Mouse (Mus musculus): Measurements from ENCODE around the gene Cttnbp2nl. TPM values are rescaled to one million over a fixed set of nuclear protein-coding genes. Genes with fewer than 3 reads are reported as not detected.

Cttnbp2nl gene
- polyA plus RNA-seq, 1 experiment from 2014 or later: 34.5 TPM

DNA sequence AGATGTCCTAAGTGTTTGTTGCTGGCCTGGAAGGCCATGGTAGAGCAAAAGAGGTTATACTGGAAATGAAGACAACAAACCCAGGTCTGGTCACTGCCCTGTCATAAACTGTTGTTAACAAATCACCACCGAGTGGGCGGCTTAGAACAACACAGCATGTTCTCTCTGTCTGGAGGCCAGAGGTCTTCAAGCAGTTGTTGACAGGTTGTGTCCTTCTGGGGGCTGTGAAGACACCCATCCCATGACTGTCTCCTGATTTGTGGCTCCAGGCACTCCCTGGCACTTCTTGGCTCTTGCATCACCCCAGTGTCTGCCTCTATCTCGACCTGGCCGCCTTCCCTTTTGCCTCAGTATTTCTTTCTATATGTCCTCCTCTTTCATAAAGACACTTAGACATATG, 2.7 kb upstream of the Cttnbp2nl start:
- no peaks in the 10 kb centered on the region for H3K36me3 ChIP-seq
- no peak overlapping the region for H3K27ac ChIP-seq
- no peaks in the 10 kb centered on the region for H3K27me3 ChIP-seq
- H3K9ac ChIP-seq: no peak overlapping the region
- no peak for ATAC-seq (ENCODE audit: low FRiP score, low read depth)
- no peaks in the 10 kb centered on the region for H3K9me3 ChIP-seq
- peaks cover 39% of the 10 kb centered on the region for H3K4me1 ChIP-seq
- 68% methylated on average over 4 of the region's 4 CpGs for WGBS
- H3K4me2 ChIP-seq (replicated peaks): no peak overlapping the region
- H3K4me3 ChIP-seq: no peak overlapping the region

DNA sequence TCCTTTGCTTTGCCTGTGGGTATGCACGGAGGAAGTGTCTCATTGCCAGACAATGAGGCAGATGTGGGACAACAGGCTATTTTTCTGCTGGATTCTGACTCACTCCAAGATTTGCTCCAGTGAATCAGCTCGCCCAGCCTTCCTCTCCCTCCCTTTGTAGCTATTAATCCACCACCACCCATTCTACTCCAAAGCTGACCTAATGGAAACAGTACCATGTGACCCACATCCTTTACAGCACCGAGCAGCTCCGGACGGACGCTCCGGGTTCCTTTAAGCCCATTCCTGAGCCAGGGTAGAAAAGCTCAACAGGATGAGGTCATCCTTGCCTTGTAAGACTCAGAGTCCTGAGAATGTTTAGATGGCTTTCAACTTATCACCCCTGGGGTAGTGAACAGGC, 2.0 kb upstream of the Cttnbp2nl start:
- Histone ChIP-seq H3K27ac (no peak overlapping the region), H3K36me3 (no peaks in the 10 kb centered on the region), H3K4me1 (peaks cover 35% of the 10 kb centered on the region), H3K27me3 (no peaks in the 10 kb centered on the region), H3K4me2 (replicated peaks) (no peak overlapping the region), H3K9me3 (no peaks in the 10 kb centered on the region), H3K4me3 (no peak overlapping the region), H3K9ac (no peak overlapping the region)
- ATAC-seq (ENCODE audit: low FRiP score, low read depth): no peak
- 70% methylated on average over 7 of the region's 7 CpGs for WGBS

DNA sequence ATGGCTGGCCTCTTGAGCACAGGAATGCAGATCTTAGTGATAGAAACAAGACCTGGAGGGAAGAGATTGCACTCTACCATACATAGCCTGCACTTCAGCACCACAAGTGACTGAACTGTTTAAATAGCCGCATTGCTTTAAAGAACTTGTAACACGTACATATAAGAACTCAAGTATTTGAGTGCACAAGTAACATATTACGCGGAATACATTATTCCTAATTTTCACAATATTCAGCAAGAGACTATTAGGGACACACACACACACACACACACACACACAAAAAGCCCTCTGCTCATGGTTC, 704 bp upstream of the Cttnbp2nl start:
- Histone ChIP-seq H3K9me3 (no peaks in the 10 kb centered on the region), H3K4me2 (replicated peaks) (peak overlapping the region; percentile 69), H3K27ac (no peak overlapping the region; the same call in 1 of the 2 replicates), H3K36me3 (no peaks in the 10 kb centered on the region), H3K4me1 (peaks cover 35% of the 10 kb centered on the region), H3K9ac (peak overlapping the region; percentile 62; the same call in 1 of the 2 replicates), H3K27me3 (no peaks in the 10 kb centered on the region), H3K4me3 (peak overlapping the region; percentile 89)
- WGBS: 73% methylated on average over 4 of the region's 4 CpGs
- no peak for ATAC-seq (ENCODE audit: low FRiP score, low read depth)

DNA sequence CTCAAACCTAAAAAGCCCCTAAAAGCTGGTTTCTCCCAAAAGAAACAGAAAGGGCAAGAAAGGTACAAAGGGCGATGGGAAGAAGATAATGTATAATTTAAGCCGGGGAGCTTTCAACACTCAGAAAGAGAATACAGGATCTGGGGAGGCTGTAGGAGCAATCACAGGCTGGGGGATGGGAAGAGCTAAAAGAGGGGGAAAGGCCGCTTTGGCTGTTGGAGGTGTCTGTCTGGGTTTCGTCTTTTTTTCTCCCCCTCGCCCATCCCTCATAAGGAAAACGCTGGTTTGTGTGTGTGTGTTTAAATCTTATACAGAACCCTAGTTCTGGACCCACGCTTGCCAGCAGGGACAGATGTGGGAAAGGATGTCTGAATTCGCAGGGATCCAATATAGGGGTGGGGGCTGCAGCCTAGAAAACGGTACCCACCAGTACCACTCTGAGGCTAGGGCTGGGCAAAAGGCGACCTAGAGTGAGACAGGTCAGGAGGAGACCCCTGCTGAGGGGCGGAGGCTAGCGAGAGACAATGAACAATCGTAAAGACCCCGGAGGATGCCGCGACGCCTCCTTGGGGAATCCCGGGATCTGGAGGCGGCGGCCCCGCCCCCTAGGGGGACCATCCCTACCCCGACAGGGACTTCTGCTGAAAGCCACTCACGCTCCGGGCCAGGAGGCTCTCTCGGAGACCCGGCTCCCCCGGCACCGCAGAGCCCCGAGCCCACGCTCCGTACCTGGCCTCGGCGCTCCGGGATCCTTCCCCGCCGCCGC, 592 bp downstream of the Cttnbp2nl start:
- H3K27ac ChIP-seq: peak overlapping the region; percentile 73
- peak overlapping the region; percentile 69 for H3K4me2 ChIP-seq (replicated peaks)
- WGBS: under 1% methylated on average over 36 of the region's 37 CpGs
- H3K27me3 ChIP-seq: no peaks in the 10 kb centered on the region
- no peak; the same call in 1 of the 2 replicates for ATAC-seq (ENCODE audit: low FRiP score, low read depth)
- peak overlapping the region; percentile 92 for H3K9ac ChIP-seq
- peaks cover 43% of the 10 kb centered on the region for H3K4me1 ChIP-seq
- no peaks in the 10 kb centered on the region for H3K9me3 ChIP-seq
- peak overlapping the region; percentile 89 for H3K4me3 ChIP-seq
- no peaks in the 10 kb centered on the region for H3K36me3 ChIP-seq

DNA sequence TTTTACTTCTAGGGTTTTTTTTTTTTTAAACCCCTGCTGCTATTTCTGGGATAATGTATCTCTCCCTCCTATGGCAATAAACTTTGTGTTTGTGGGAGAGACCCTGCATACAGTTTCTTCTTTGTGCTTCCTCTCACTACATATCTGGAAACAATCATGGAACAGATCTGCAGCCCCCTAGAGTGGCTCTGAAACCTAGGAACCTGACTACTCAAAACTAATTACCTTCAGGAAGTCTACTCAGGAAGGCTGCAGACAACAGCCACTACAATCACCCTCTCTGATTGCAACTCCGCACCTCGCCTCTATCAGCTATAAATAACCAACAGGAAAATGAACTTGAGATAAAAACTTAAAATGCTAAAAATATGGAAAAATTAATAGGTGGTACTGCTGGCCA, 1.8 kb downstream of the Cttnbp2nl start:
- 20% methylated on average over 2 of the region's 2 CpGs for WGBS
- H3K9me3 ChIP-seq: no peaks in the 10 kb centered on the region
- H3K36me3 ChIP-seq: no peaks in the 10 kb centered on the region
- H3K4me3 ChIP-seq: peak overlapping the region; percentile 89
- no peak for ATAC-seq (ENCODE audit: low FRiP score, low read depth)
- no peaks in the 10 kb centered on the region for H3K27me3 ChIP-seq
- H3K9ac ChIP-seq: peak overlapping the region; percentile 92
- no peak overlapping the region for H3K27ac ChIP-seq
- H3K4me1 ChIP-seq: peaks cover 48% of the 10 kb centered on the region
- H3K4me2 ChIP-seq (replicated peaks): peak overlapping the region; percentile 69

DNA sequence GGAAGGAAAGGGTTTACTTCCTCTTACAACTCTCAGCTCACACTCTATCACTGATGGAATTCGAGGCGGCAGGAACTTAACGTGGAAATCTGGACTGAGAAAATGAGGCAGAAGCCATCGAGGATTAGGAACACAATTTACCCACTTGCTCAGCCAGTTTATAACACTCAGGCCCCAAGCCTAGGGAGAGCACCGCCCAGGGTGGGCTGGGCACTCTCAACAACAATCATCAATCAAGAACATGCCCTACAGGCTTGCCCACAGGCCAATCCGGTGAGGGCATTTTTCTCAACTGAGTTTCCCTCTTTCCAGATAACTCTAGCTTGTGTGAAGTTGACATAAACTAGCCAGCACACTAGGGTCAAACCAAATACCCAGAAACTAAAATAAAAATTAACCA, 3.1 kb downstream of the Cttnbp2nl start:
- H3K4me2 ChIP-seq (replicated peaks): no peak overlapping the region
- no peaks in the 10 kb centered on the region for H3K36me3 ChIP-seq
- WGBS: 60% methylated on average over 6 of the region's 6 CpGs
- H3K27me3 ChIP-seq: no peaks in the 10 kb centered on the region
- no peak overlapping the region for H3K4me3 ChIP-seq
- no peak overlapping the region for H3K9ac ChIP-seq
- no peak for ATAC-seq (ENCODE audit: low FRiP score, low read depth)
- no peaks in the 10 kb centered on the region for H3K9me3 ChIP-seq
- H3K27ac ChIP-seq: no peak overlapping the region
- H3K4me1 ChIP-seq: peaks cover 53% of the 10 kb centered on the region

DNA sequence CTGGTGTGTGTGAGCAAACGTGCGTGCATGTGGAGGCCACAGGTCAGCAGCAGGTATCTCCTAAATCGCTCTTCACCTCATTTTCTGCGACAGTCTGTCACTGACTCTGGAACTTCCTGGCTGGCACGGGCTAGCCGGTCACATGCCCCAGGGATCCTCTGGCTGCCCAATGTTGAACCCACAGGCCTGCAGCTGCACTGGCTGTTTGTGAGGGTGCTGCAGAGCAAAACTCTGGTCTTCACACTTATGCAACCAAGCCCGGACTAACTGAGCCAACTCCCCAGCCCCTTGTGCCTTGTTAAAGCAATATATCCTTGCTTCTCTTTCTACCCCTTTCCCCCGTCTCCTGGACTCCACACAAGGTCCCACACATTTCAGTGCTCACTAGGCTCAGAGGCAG, 5.3 kb downstream of the Cttnbp2nl start:
- H3K9ac ChIP-seq: 0 out of 2 replicates have a peak overlapping the region, but pooled peaks have one; percentile 4
- H3K4me2 ChIP-seq (replicated peaks): no peak overlapping the region
- H3K4me3 ChIP-seq: no peak overlapping the region
- H3K9me3 ChIP-seq: no peaks in the 10 kb centered on the region
- 47% methylated on average over 8 of the region's 8 CpGs for WGBS
- H3K27me3 ChIP-seq: no peaks in the 10 kb centered on the region
- H3K27ac ChIP-seq: peak overlapping the region; percentile 33; the same call in 1 of the 2 replicates
- H3K36me3 ChIP-seq: no peaks in the 10 kb centered on the region
- peaks cover 55% of the 10 kb centered on the region for H3K4me1 ChIP-seq
- no peak for ATAC-seq (ENCODE audit: low FRiP score, low read depth)

DNA sequence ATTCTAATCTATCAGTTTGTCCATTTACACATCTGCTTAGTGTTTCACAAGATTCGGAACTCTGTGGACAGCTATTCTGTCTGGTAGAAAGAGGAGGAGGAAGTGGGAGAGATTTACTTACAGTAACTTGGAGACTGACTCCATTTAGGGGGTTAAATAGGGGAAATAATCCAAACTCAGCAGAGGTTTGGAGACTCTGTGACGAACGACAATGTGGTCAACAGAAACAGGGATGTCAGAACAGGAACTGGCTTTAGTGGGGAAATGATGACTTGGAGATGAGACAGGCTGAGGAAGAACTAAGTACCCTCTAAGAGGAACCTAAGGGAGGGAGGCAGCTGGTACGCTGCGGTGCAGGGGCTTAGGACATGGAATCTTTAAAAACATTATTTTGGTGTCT, 6.1 kb downstream of the Cttnbp2nl start:
- ATAC-seq (ENCODE audit: low FRiP score, low read depth): no peak
- no peak overlapping the region for H3K4me2 ChIP-seq (replicated peaks)
- H3K9ac ChIP-seq: no peak overlapping the region
- H3K4me1 ChIP-seq: peaks cover 57% of the 10 kb centered on the region
- H3K4me3 ChIP-seq: no peak overlapping the region
- H3K27me3 ChIP-seq: no peaks in the 10 kb centered on the region
- H3K27ac ChIP-seq: no peak overlapping the region
- WGBS: 77% methylated on average over 5 of the region's 5 CpGs
- no peaks in the 10 kb centered on the region for H3K36me3 ChIP-seq
- no peaks in the 10 kb centered on the region for H3K9me3 ChIP-seq

DNA sequence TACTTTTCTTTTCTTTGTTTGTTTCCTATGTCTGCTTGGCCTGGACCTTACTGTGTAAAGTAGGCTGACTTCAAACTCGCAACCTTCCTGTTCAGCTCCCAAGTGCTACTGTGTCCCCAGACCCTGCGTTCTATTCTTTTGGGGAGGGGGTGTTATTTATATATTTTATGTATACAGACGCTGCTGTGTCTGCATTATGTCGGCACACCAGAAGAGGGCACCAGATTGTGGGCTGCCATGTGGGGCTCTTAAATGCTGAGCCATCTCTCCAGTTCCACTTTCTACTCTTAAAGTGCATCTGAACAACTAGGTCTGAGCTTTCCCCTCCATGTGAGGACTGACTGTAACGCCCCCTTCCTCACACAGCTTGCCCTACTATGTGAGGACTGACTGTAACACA, 9.2 kb downstream of the Cttnbp2nl start:
- H3K9ac ChIP-seq: no peak overlapping the region
- no peak overlapping the region for H3K27ac ChIP-seq
- H3K4me2 ChIP-seq (replicated peaks): no peak overlapping the region
- WGBS: 86% methylated on average over 5 of the region's 5 CpGs
- H3K36me3 ChIP-seq: 0 out of 2 replicates have a peak, but pooled peaks cover 4% of the 10 kb centered on the region
- H3K4me1 ChIP-seq: peaks cover 45% of the 10 kb centered on the region
- H3K9me3 ChIP-seq: no peaks in the 10 kb centered on the region
- H3K4me3 ChIP-seq: no peak overlapping the region
- ATAC-seq (ENCODE audit: low FRiP score, low read depth): no peak
- H3K27me3 ChIP-seq: no peaks in the 10 kb centered on the region

DNA sequence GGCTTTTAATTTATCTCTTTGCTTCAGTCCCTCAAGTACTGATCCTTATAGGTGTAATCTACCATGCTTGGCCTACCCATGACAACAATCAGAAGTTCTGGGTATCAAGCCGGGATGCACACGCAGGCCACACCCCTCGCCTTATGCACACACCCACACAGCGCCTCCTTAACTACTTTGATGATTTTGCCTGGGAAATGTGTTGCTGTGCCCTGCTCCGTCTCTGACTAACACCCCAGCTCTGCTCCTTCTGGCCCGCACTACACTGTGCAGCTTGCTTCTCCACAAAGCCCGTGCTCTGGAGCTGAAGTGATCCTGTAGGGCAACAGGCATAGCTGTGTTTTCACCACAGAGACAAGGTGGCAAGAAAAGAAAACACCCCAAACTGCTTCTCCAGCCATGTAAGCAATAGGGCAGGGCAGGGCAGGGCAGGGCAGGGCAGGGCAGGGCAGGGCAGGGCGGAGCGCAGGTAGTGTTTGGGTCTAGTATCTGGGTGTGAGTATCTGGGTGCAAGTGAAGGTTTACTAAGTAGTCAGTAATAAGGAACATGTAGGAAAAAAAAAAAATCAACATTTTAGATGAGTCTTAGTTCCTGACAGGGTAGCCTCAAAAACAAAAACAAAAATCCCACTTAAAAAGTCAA, 11.8 kb downstream of the Cttnbp2nl start:
- Histone ChIP-seq H3K27me3 (no peaks in the 10 kb centered on the region), H3K4me3 (no peak overlapping the region), H3K9ac (no peak overlapping the region), H3K36me3 (peaks cover 26% of the 10 kb centered on the region), H3K4me1 (peaks cover 26% of the 10 kb centered on the region), H3K9me3 (no peaks in the 10 kb centered on the region), H3K4me2 (replicated peaks) (no peak overlapping the region), H3K27ac (no peak overlapping the region)
- WGBS: 87% methylated on average over 9 of the region's 9 CpGs
- ATAC-seq (ENCODE audit: low FRiP score, low read depth): no peak

DNA sequence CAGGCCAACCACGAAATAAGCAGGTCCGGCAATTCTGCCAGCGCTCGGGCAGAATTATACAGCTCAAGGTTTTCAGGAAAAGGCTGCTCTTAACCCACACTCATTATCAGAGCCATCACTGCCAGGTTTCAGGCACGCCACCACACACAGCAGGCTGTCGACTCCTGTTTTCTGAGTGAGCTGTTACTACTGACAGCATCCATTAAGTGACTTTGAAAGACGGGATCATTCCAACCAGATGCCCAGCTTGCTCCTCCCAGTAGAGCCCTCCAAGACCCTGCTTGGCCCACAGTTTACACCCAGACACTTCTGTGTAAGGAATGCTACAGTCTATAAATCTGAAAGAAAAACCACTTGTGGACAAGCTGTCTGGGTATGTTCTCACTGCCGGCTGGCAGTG, 12.9 kb downstream of the Cttnbp2nl start:
- Histone ChIP-seq H3K27me3 (no peaks in the 10 kb centered on the region), H3K36me3 (peaks cover 37% of the 10 kb centered on the region), H3K4me2 (replicated peaks) (no peak overlapping the region), H3K9me3 (no peaks in the 10 kb centered on the region), H3K27ac (no peak overlapping the region), H3K4me1 (peaks cover 23% of the 10 kb centered on the region), H3K4me3 (no peak overlapping the region), H3K9ac (no peak overlapping the region)
- ATAC-seq (ENCODE audit: low FRiP score, low read depth): no peak
- 18% methylated on average over 8 of the region's 8 CpGs for WGBS

DNA sequence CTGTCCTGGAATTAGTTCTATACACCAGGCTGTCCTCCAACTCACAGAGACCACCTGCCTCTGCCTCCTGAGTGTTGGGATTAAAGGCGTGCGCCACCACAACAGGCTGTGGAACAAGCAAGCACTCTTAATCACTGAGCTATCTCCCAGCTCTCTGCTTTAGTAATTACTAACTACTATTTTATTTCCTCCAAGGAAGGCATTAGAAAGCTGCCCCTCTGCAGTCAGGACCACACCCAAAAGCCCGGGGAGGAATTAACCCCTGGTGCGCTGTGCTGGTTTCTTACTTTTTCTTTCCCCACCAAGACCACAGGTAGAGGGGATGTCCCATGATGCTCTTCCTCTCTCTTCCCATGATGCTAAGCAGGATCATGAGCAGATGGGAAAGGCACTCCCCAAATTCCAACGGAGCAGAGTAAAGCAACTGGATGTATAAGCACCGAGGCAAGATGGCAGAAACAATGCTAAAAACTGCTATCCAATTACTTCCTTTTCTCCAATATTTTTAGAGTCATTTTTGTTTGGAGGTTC, 15.6 kb downstream of the Cttnbp2nl start:
- Histone ChIP-seq H3K4me1 (peaks cover 14% of the 10 kb centered on the region), H3K4me3 (no peak overlapping the region), H3K27me3 (no peaks in the 10 kb centered on the region), H3K9me3 (no peaks in the 10 kb centered on the region; the same call in 1 of the 2 replicates), H3K36me3 (peaks cover 64% of the 10 kb centered on the region), H3K27ac (no peak overlapping the region), H3K9ac (no peak overlapping the region), H3K4me2 (replicated peaks) (no peak overlapping the region)
- no peak for ATAC-seq (ENCODE audit: low FRiP score, low read depth)
- WGBS: 88% methylated on average over 6 of the region's 6 CpGs

Data from limb, embryonic 13.5 days (tissue).